Mouse (Mus musculus) right cerebral cortex, postnatal 4 days (tissue): Measurements from ENCODE around the gene Foxn1.

ENCODE experiments used
- DNase-seq: peaks from one replicate; pipeline ENCODE4 v3.0.0-alpha.2; 2022

The Foxn1 gene

GRCm38 (mm10) chr11:78355471-78356238 is 30.7 kb downstream of the Foxn1 start:
- peak; percentile 82 for DNase-seq

DNA sequence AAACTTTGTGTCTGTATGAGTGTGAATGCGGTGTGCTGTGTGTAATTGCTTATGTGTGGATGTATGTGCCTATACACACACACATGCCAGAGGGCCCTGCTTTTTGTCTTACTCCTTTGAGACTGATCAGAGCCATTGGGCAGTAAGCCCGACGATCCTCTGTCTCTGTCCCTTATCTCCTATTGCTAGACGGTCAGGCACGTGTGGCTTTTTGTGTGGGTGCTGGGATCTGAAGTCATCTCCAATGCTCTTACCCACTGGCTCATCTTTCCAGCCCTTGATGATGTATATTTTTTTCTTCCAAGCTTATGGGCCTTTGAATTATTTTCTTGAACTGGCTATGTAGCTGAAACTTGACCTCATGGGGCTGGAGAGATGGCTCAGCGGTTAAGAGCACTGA is 31.5 kb downstream of the Foxn1 start:
- no peak for DNase-seq

DNA sequence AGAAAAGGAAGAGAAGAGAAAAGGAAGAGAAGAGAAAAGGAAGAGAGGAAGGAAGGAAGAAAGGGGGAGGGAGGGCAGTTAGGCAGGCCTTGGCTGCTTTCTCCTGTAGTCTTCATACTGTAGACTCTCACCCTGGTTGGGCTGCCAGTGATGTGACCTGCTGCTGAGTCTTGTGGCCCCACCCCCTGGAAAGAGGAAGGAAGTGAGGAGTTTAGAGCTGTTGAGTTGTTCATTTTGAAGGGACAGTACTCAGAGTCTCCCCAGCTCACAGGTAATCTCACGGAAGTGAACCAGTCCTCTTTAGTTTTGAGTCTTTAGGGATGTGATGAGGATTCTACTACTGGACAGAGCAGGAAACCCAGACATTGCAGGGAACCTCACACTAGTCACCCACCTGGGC is 33.3 kb downstream of the Foxn1 start:
- DNase-seq: no peak

GRCm38 (mm10) chr11:78349441-78350358 is 36.7 kb downstream of the Foxn1 start:
- DNase-seq: no peak

- DNase-seq: no peak
These were observed 37.9 kb downstream of the Foxn1 start for GRCm38 (mm10) chr11:78348474-78348873.

GRCm38 (mm10) chr11:78347908-78348307 is 38.5 kb downstream of the Foxn1 start:
- no peak for DNase-seq

- peak; percentile 82 for DNase-seq
These were observed 39.1 kb downstream of the Foxn1 start for GRCm38 (mm10) chr11:78347070-78347754.

DNA sequence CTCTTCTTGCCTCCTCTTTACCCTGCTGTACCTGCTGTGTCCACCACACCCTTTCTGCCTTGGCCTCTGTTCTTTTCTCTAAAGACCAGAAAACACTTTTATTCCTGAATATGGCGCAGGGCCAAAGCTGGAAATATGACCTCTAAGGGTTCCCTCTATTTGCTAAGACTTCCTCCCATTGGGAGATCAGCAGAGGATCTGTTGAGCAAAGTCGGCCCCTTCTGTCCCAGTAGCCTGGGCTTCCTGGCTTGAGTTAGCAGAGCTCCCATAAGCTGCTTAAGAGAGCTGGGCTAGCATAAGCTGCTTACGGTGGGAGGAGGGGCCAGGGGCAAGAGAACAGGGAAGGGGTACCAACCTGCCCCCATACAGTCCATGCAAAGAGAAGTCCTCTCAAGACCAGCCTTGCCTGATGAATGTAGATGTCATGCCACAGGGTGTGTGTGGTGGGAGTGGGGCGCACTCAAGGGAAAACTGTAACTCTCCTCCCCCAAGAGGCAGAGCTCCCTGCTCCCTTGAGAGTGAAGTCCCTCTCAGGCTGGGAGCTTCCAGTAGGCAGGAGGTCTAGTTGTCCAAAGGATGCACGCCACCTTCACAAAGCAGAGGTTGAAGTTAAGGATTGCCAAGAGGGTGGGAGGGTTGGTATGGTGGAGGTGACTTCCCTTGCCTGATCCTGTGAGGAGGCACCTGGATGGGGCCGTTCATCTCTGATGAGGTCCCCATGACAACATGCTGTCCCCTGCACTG is 39.9 kb downstream of the Foxn1 start:
- no peak for DNase-seq

DNA sequence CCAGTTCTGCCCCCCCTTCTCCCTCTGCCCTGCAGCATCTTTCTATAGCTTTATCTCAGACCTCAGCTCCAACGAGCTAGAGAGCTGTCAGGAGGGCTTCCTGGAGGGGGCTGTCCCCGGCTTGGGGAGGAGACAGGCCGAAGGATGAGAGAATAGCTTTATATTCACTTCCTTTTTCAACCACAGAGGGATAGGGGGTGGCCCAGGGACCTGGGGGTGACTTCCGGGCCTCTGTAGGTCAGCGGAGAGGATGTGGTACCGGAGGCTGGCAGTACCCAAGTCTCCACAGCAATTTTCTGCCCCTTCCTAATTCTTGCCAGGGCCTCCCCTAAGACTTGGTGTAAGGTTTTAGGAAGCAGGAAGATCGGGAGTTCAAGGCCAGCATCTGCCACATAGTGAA is 40.6 kb downstream of the Foxn1 start:
- DNase-seq: no peak

DNA sequence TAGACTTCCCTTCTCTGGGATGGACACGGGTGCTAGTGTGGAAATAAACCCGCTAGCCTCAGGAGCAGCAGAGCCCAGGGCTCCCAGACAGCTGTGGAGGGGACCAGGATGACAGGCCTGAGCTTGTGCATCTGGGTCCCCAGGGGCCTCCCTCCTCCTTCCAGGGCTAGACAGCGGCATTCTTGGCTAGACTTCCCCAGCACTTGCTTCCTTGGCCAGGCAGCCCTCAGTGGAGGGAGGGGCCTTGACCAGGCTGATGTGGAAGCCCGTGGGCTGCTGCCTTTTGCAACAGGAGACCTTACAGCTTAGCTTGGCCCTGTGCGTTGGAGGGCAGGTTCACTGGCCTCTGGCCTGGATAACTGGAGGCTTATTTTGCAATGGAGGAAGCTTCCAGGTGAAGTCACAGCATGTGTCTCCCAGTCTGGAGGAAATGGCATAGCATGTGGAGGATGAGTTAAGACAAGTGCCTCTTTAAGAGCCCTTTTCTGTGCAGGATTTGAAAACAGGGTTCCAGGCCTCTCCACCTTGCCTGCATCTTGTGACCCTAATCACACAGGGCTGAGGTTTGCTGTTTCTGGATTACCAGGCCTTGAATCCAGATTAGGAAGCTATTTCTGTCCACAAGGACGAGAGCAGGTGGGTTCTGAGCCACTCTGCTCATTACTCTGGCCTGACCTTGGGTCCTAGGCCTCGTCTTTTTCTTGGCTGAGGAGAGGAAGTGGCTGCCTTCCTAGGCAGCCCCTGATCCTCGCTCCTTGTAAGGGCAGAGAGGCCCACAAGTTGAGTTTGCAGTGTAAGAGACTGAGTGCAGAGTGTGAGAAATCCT is 41.3 kb downstream of the Foxn1 start:
- no peak for DNase-seq

DNA sequence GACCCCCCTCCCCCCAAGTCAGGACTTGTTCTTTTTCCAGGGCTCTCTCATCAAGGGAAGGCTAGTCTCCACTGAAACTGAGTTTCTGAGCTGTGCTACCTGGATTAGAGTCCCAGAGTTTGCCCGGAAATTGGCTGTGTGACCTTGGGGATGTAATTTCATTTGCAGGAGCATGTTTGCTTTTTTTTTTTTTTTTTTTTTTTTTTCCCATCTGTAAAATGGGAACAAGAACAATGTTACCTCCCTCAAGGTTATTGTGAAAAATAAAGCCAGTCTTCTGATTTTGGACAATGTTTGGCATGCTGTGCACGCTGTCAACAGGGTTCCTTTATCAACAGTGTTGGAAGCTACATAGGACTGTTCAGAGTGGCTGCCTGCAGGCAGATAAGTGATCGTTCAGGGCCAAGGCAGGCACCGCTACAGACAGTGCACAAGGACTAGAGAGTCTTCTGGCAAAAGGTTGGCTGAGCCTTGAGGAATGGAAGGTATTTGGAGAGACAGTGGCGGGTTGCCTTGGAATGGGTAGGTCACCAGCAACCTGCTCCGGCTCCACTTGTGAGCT is 41.9 kb downstream of the Foxn1 start:
- no peak for DNase-seq

GRCm38 (mm10) chr11:78343381-78344327 is 42.7 kb downstream of the Foxn1 start, which contains the start of gene Unc119:
Unc119 (plus strand) TSS chr11:78343482.
- peak; percentile 75 for DNase-seq

- DNase-seq: no peak
These were observed 44.7 kb downstream of the Foxn1 start for GRCm38 (mm10) chr11:78341702-78342101.

GRCm38 (mm10) chr11:78337040-78337439 is 49.3 kb downstream of the Foxn1 start:
- no peak for DNase-seq

DNA sequence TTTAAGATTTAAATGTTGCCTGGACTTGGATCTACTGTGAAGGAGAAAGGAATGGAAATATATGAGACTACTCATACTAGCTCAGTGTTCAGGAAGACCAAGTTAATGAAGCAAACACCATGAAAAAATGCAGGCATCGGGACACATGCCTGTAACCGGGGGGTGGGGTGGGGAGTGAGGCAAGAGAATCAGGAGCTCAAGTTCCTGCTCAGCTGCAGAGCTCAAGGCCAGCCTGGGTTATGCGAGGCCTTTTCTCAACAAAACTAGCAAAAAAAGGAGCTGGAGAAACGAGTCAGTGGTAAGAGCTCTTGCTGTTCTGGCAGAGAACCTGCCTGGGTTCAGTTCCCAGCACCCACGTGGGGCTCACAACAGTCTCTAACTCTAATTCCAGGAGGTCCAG is 52.4 kb downstream of the Foxn1 start:
- no peak for DNase-seq

- no peak for DNase-seq
These were observed 53.7 kb downstream of the Foxn1 start for GRCm38 (mm10) chr11:78332676-78333075.

- no peak for DNase-seq
These were observed 57.8 kb downstream of the Foxn1 start for GRCm38 (mm10) chr11:78328512-78329056.

DNA sequence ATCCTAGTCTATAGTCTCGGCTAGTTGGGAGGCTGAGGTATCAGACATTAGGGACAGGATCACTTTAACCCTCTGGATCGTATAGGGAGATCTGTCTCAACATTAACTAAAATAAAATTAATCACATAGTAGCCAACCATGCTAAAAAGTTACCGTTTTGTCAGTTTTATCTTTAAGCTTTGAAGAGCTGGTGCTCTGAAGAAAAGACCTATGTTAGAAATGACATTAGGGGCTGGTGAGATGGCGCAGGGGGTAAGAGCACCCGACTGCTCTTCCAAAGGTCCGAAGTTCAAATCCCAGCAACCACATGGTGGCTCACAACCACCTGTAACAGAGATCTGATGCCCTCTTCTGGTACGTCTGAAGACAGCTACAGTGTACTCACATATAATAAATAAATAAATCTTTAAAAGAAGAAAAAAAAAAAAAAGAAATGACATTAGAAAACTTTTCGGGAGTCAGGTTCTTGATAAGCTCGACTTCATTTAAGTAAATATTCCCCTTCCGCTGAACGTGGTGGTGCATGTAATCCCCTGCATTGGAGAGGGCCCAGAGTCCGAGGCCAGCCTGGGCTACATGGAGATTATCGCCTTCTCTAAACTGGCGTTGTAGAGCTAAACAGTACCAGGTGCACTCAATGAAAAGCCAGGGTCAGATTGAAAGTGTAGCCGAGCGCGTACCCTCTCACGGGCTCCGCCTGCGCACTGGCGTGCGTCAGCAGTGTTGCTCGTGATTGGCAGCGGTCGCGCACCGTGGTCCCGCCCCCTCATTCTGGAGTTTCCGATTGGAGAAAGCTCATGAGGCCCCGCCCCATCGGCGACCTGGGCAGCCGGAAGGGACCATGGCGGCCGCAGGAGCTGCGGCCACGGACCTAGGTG is 58.5 kb downstream of the Foxn1 start, which contains the start of gene Pigs:
Gene Pigs (plus strand): TSS at position 782 of the 878 bp plus-strand sequence.
- DNase-seq: peak; percentile 93

DNA sequence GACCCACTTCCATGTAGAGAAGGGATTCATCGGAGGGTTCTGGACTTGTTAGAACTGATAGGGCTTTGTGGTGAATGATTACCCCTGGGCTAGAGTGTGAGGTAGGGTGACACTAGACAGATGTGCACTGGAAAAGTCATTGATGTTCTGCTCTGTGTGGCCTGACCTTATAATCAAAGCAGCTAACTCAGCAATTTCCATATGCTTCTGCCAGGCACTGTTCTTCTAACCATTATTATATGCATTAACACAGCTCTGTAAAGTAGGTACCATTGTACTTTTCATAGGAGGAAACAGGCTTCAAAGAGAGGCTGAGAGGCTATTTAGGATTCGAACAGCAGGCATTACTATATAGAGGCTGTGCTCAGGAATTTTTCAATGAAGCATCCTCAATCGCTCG is 59.1 kb downstream of the Foxn1 start:
- DNase-seq: no peak
